Mouse (Mus musculus) adrenal gland, adult 10 weeks (tissue): ENCODE measurements around the gene 0610037L13Rik. TPM values are rescaled to one million over a fixed set of nuclear protein-coding genes. Genes with fewer than 3 reads are reported as not detected.

Experiments used
- polyA plus RNA-seq: library from polyadenylated mRNA; stranded (reverse); fragments of 350-450 nt; fragmentation: Illumina TruSeq; extraction: RNeasy Lipid Tissue Mini Kit (QIAGEN cat#74804); gene quantifications from one replicate; pipeline ENCODE4 v1.2.3, GENCODE M21; 2014; ENCODE audit warnings: low read depth, low replicate concordance

The 0610037L13Rik gene
- 22.6 TPM for polyA plus RNA-seq

GRCm38 (mm10) chr4:107889731-107890432 is at the start of gene 0610037L13Rik:
0610037L13Rik (plus strand) TSS chr4:107889813.

GRCm38 (mm10) chr4:107879254-107880050 is 10.2 kb upstream of the 0610037L13Rik start, which contains the start of gene Magoh:
Magoh (plus strand) TSS chr4:107879755.

GRCm38 (mm10) chr4:107923145-107923802 is 33.7 kb downstream of the 0610037L13Rik start, which contains the start of gene Cpt2:
Cpt2 (minus strand) TSS chr4:107923610.

Other genes with a start within 250 kb of the 0610037L13Rik start
- not detected for gene Dmrtb1, start 205.6 kb upstream of the 0610037L13Rik start, polyA plus RNA-seq
- gene Lrp8, start 87.6 kb upstream of the 0610037L13Rik start, polyA plus RNA-seq = 5.7 TPM
- 166 TPM for gene Magoh, start 10.1 kb upstream of the 0610037L13Rik start, polyA plus RNA-seq
- 337 TPM for gene Cpt2, start 33.8 kb downstream of the 0610037L13Rik start, polyA plus RNA-seq
- not detected for gene Slc1a7, start 78.5 kb downstream of the 0610037L13Rik start, polyA plus RNA-seq
- gene Podn, start 206.6 kb downstream of the 0610037L13Rik start, polyA plus RNA-seq = 2.2 TPM